Mouse (Mus musculus) bone marrow, adult 2 months (tissue): ENCODE data around the gene Tex14.
"Not testable (repeated sequence)": the region's sequence is repeated elsewhere in the genome, so short reads cannot be mapped to it uniquely, and the experiment has no call there.

Source experiments
- CTCF ChIP-seq: fragments of 200-500 bp; IDR thresholded peaks from 2 replicates; pipeline ENCODE4 v1.5.1; 2011; ENCODE audit warnings: low read length, control low read depth; ENCODE audit not compliant: control insufficient read depth, insufficient read depth
- POLR2A ChIP-seq: fragments of 200-500 bp; IDR thresholded peaks from 2 replicates; pipeline ENCODE4 v1.6.1; 2011; ENCODE audit warnings: low read depth, mild to moderate bottlenecking, control low read depth, low read length, borderline replicate concordance; ENCODE audit not compliant: control insufficient read depth

DNA sequence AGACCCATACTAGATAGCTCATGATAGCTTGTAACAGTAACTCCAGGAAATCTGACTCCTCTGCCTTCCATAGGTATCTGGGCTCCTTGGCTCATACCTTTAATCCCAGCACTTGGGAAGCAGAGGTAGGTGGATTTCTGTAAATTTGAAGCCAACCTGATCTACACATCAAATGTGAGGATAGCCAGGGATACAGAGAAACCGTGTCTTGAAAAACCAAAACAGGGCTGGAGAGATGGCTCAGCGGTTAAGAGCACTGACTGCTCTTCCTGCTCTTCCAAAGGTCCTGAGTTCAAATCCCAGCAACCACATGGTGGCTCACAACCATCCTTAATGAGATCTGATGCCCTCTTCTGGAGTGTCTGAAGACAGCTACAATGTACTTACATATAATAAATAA is 30.2 kb downstream of the Tex14 start:
- not testable (repeated sequence) for TF ChIP-seq CTCF, POLR2A
